Mouse (Mus musculus): Measurements from ENCODE around the gene Mcu.

Gene Mcu

DNA sequence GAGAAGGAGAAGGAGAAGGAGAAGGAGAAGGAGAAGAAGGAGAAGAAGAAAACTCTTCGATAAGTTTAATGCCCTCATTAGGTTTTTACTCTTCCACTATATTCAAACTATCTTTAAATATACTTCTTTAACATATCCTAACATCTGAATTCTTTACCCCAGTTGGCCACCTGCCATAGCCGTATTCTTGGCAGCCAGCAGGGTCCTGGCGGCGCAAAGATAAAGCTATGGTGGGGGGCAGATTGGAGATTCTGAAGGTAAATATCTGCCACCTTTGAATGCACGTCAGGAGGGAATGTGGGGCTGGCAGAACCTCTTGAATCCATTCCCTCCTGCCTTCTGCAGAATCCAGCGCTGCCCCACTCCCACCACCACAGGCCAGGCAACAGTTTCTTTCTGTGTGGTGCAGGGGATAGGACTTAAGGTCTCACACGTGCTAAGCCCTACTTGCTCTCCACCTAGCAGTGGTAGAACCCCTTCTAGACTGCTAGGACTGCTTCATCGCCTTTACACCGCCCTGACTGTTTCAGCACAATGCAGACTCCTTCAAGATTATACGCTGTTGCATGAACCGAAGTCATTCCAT lies 11.5 kb downstream of the Mcu start:
- DNase-seq, result no peak

DNA sequence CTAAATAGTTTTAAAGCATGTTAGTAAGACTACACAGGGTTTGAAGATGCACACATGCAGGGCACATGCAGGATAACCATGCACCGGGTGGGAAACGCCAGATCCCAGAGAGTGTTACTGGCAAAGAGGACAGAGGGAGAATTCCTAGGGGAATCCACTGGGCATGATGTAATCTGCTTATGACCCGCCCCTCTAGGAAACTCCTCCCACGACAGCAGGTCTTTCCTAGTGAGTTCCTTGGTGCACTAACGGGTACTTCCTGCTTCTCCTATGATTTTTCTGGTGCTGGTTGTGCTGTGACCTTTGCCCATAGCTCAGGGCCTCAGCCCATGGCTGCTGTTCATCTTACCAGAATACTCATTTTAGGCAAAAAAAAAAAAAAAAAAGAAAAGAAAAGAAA lies 12.6 kb downstream of the Mcu start:
- DNase-seq, result no peak

- peak; percentile 41 for DNase-seq
These were observed 13.6 kb downstream of the Mcu start for GRCm38 (mm10) chr10:59602891-59603290.

DNA sequence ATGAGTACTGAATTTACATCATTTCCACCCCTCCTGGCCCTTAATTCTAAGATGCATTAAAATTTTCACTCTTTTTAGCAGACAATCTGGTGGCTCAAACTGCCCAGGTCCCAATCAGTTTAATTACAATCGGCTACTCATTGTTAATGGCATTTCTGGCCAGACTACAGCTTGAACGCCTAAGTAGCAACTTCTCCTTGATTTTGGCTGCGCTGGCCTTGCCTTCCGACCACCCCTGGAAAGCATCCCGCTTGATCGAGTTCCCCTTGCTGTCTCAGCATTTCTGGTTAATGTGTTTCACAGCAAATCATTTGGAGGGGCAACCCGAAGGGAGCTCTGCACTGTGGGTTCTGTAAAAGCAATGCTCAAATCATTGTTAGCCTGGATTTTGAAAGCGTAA lies 14.4 kb downstream of the Mcu start:
- DNase-seq, result no peak

- DNase-seq, result no peak
These were observed 16.0 kb downstream of the Mcu start for GRCm38 (mm10) chr10:59600516-59600915.

GRCm38 (mm10) chr10:59593826-59594570 lies 22.5 kb downstream of the Mcu start:
- DNase-seq, result peak; percentile 58

DNA sequence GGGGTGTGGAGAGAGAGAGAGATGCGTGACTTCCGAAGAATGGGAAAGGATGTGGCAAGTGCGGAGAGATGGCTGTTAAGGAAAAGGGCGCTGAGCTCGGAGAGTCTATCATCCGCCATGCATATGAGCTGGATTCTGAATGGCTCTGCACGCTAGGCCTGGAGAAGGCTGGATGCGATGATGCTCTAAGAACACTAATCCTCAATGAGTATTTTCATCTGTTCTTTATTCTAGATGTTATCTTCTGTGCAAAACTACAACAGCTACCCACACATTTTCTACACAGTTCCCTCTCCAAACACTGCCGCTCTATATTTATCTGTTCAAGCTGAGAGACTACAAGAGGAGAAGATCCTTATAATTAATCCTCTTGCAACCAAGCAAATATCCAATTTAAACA lies 25.9 kb downstream of the Mcu start:
- DNase-seq, result no peak

DNA sequence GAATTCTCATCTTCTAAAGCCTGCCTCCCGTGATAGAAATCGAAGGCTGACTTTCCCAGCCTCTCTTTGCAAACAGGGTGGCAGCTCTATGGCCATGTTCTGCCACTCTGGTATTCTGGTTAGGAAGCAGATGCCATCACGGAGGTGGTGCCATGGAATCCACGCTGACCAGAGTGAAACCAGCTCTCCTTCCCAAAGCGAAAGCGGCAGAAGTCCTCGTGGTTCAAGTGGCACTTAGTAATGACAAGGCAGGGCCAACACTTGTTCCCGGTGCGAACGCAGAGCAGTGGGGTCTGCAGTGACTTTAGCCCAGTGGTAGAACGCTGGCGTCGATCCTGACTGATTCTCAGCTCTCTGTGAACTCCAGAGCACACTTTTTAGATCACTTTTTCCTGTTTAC lies 26.6 kb downstream of the Mcu start:
- DNase-seq, result no peak

- no peak for DNase-seq
These were observed 27.1 kb downstream of the Mcu start for GRCm38 (mm10) chr10:59589420-59589819.

DNA sequence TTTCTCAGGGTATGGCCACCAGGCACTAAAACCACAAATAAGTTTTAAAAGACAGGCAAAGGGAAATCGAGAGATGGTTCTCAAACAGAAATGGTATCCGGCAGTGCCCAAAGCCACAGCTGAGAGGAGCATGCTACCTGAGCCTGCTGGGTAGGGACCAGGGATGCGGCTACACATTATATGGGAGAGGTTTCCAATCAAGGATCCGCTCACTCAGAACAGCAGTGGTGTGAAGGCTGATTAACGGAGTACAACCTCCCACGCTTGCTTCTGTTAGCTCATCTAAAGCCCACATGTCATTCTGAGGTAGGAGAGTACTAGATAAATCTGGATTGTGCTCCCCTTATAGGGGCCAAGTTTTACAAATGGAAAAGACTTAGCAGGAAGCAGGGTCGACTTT lies 28.4 kb downstream of the Mcu start:
- DNase-seq, result no peak

DNA sequence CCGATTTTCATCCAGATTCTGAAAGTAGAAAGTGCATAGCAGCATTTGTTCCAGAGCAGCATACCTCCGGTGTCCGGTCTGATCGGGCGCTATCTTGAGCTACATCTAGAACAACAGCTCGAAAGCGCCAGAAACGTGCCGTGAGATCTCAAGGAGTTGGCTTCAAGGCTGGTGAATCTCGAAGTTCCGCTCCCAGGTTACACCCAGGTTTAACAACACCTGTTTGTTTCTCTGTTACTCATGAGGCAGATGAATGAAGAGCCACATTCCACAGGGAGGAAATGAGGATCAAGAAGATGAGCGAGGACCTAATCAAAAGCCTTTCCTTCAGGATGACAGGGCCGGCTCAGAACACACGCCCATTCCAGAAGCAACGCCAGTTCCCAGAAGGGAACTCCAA lies 29.7 kb downstream of the Mcu start:
- DNase-seq, result no peak

DNA sequence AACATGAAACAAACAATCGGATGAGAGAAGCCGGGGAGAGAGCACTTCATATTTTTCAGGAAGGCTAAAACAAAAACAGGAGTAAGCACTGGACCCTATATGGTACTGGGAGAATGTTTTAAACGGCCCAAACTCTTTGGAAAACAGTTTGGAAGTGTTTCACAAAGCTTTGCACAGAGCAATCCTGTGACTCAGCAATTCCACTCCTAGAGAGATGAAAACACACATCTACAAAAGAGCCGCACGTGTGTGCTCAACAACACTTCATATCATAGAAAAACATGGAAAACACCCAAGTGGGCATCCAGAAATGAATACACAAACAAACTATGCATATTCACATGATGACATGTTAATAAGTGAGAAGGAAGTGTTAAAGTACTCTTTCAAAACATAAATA lies 30.9 kb downstream of the Mcu start:
- DNase-seq, result no peak

GRCm38 (mm10) chr10:59581826-59582543 lies 34.5 kb downstream of the Mcu start:
- no peak for DNase-seq

- DNase-seq, result no peak
These were observed 35.8 kb downstream of the Mcu start for GRCm38 (mm10) chr10:59580593-59581149.

GRCm38 (mm10) chr10:59579645-59580044 lies 36.8 kb downstream of the Mcu start:
- DNase-seq, result no peak

DNA sequence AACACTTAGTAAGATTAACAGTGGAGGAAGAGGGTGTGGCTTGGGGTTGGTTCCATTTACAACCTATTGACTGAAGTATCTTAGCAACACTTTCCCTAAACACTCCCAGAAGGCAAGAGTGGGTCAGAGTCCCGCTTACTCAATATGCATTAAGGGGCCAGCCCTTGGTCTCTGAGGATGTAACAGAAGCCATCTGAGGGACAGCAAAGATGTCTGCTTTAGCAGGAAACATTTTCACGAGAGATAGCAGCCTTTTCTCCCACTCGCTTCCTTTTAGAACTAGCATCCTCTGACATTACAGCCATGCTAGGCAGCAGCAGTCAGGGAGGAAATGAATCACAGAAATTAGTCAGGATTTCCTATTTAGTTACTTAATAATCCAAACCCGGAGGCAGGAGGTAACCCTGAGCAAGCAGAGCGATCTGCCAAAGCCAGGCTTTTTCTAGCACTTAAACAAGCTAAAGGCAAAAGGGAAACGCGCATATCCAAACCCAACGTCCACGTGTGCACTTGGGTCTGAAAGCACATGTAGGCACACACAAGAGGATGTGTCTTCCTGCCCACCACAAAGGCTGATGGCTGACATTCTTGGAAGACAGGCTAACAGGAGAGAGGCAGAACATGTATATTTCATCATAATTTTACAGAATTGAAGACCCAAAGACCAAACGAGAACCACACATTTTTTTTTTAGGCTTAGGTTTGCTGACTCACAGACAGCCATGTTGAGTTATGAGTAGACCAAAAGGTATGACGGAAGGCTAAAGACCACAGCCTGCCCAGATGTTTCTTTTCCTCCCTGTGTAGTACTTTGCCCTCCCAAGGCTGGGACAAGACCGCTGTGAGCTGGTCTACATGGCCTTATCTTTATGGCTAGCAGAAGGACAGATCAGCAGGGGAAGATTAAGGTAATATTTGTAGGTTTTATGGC lies 38.4 kb downstream of the Mcu start:
- DNase-seq, result no peak

- DNase-seq, result no peak
These were observed 40.2 kb downstream of the Mcu start for GRCm38 (mm10) chr10:59576305-59576704.

DNA sequence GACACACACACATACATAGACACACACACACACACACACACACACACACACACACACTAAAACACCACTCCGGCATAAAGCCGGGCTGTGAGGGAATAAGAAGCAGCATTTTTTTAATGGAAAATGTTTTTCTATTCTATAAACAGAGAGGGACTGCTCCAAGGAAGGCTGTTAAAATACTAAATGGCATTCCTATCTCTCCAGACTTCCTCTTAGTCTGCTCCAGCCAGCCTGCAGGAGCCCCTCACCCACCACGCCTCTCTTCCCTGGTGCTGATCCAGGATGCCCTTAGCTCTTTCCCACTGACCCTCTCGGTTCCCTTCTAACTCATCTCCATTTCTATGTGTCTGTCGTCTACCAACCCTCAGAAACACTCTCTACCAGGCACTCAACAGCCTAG lies 44.5 kb downstream of the Mcu start:
- no peak for DNase-seq

GRCm38 (mm10) chr10:59571273-59571672 lies 45.2 kb downstream of the Mcu start:
- DNase-seq, result no peak

DNA sequence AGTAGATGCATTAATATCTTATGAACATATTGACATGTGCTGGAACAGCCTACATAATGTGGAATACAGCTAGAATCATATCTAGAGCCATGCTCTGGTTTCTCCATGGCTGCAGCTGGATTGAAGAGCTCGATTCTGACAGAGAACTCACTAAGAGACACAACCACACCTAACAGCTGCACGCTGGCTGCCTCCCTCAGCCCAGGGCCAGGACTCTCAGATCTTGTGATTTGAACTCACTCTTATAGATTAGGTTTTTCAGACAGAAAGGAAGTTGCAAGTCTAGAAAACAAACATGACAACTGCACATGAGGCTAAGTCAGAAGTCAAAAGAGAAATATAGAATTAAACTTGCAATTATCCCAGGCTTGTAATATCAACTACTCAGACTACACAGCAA lies 45.7 kb downstream of the Mcu start:
- DNase-seq, result no peak

DNA sequence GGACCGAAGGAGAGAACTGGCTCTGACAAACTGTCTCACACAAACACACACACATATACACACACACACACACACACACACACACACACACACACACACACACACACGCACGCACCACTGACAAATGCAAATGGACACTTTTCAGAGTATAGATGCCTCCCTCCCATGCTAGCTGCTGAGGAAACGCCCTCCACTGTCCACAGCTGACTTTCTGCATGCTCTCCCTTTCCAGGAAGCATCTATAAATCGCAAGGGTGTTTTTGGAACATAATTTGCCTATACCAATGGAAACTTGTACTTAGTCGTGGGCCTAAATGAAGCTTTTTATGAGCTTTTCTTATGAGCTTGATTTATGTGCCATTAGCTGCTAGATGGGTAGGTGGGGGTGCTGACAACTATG lies 46.1 kb downstream of the Mcu start:
- no peak for DNase-seq

- no peak for DNase-seq
These were observed 47.0 kb downstream of the Mcu start for GRCm38 (mm10) chr10:59569481-59569869.
